Mouse (Mus musculus) testis, adult 2 months (tissue): ENCODE measurements around the gene Fam227b. TPM values are rescaled to one million over a fixed set of nuclear protein-coding genes. Genes with fewer than 3 reads are reported as not detected.

ENCODE experiments used
- H3K27ac ChIP-seq: fragments of 200-500 bp; 2 replicates; pipeline ENCODE4 v1.5.1; 2012; ENCODE audit warnings: low read depth, low read length; ENCODE audit not compliant: control insufficient read depth, insufficient read depth
- H3K27me3 ChIP-seq: fragments of 200-500 bp; 2 replicates; pipeline ENCODE4 v1.6.1; 2012; ENCODE audit warnings: mild to moderate bottlenecking, low read length, moderate library complexity; ENCODE audit not compliant: control insufficient read depth, insufficient read depth
- H3K36me3 ChIP-seq: fragments of 200-500 bp; 2 replicates; pipeline ENCODE4 v1.6.1; 2012; ENCODE audit warnings: mild to moderate bottlenecking, low read length; ENCODE audit not compliant: control insufficient read depth, insufficient read depth
- H3K4me1 ChIP-seq: fragments of 200-500 bp; 2 replicates; pipeline ENCODE4 v1.6.1; 2012; ENCODE audit warnings: low read length; ENCODE audit not compliant: control insufficient read depth, insufficient read depth
- H3K4me3 ChIP-seq: fragments of 200-500 bp; 2 replicates; pipeline ENCODE4 v1.5.1; 2012; ENCODE audit warnings: low read depth, mild to moderate bottlenecking, low read length, moderate library complexity, mixed read lengths; ENCODE audit not compliant: control insufficient read depth
- CTCF ChIP-seq: fragments of 200-500 bp; IDR thresholded peaks from 2 replicates; pipeline ENCODE4 v1.5.1; 2012; ENCODE audit warnings: low read depth, mild to moderate bottlenecking, inconsistent platforms, low read length, moderate library complexity; ENCODE audit not compliant: control insufficient read depth, insufficient read depth, insufficient replicate concordance
- POLR2A ChIP-seq: fragments of 200-500 bp; IDR thresholded peaks from 2 replicates; pipeline ENCODE4 v1.6.1; 2012; ENCODE audit warnings: low read depth, mild to moderate bottlenecking, inconsistent platforms, low read length, moderate library complexity; ENCODE audit not compliant: control insufficient read depth
- polyA plus RNA-seq: library from polyadenylated mRNA; depleted of rRNA; stranded (reverse); fragments of >200 nt; gene quantifications from 2 replicates; pipeline ENCODE4 v1.2.3, GENCODE M21; 2012

Fam227b gene
- polyA plus RNA-seq, 1 experiment: 24.6 TPM

- Histone ChIP-seq H3K4me3 (no peak overlapping the region), H3K27me3 (no peaks in the 10 kb centered on the region), H3K4me1 (no peaks in the 10 kb centered on the region), H3K27ac (no peak overlapping the region), H3K36me3 (no peaks in the 10 kb centered on the region)
- TF ChIP-seq CTCF (no peak), POLR2A (no peak)
These were observed 72.7 kb downstream of the Fam227b start for GRCm38 (mm10) chr2:126079086-126079485.

- no peaks in the 10 kb centered on the region for H3K36me3 ChIP-seq
- TF ChIP-seq CTCF (no peak), POLR2A (no peak)
- no peak overlapping the region for H3K27ac ChIP-seq
- no peaks in the 10 kb centered on the region for H3K4me1 ChIP-seq
- no peaks in the 10 kb centered on the region for H3K27me3 ChIP-seq
- no peak overlapping the region for H3K4me3 ChIP-seq
These were observed 75.3 kb downstream of the Fam227b start for GRCm38 (mm10) chr2:126076506-126076905.

- no peaks in the 10 kb centered on the region for H3K36me3 ChIP-seq
- H3K4me3 ChIP-seq: no peak overlapping the region
- no peak overlapping the region for H3K27ac ChIP-seq
- TF ChIP-seq CTCF (no peak), POLR2A (no peak)
- H3K4me1 ChIP-seq: no peaks in the 10 kb centered on the region
- H3K27me3 ChIP-seq: no peaks in the 10 kb centered on the region
These were observed 78.1 kb downstream of the Fam227b start for GRCm38 (mm10) chr2:126073744-126074143.

- Histone ChIP-seq H3K4me3 (no peak overlapping the region), H3K27me3 (no peaks in the 10 kb centered on the region), H3K36me3 (no peaks in the 10 kb centered on the region), H3K4me1 (no peaks in the 10 kb centered on the region), H3K27ac (no peak overlapping the region)
- TF ChIP-seq CTCF (no peak), POLR2A (no peak)
These were observed 82.1 kb downstream of the Fam227b start for GRCm38 (mm10) chr2:126069740-126070139.

GRCm38 (mm10) chr2:126065303-126065856, 86.4 kb downstream of the Fam227b start:
- H3K27ac ChIP-seq: no peak overlapping the region
- TF ChIP-seq POLR2A (no peak), CTCF (no peak)
- no peaks in the 10 kb centered on the region for H3K36me3 ChIP-seq
- H3K4me3 ChIP-seq: no peak overlapping the region
- no peaks in the 10 kb centered on the region for H3K27me3 ChIP-seq
- H3K4me1 ChIP-seq: no peaks in the 10 kb centered on the region

GRCm38 (mm10) chr2:126064814-126065213, 87.0 kb downstream of the Fam227b start:
- H3K27me3 ChIP-seq: no peaks in the 10 kb centered on the region
- TF ChIP-seq POLR2A: no peak
- no peak overlapping the region for H3K27ac ChIP-seq

GRCm38 (mm10) chr2:126062876-126063275, 88.9 kb downstream of the Fam227b start:
- TF ChIP-seq POLR2A: no peak
- no peak for TF ChIP-seq CTCF
- H3K27me3 ChIP-seq: no peaks in the 10 kb centered on the region
- no peaks in the 10 kb centered on the region for H3K4me1 ChIP-seq
- H3K27ac ChIP-seq: no peak overlapping the region
- no peak overlapping the region for H3K4me3 ChIP-seq
- no peaks in the 10 kb centered on the region for H3K36me3 ChIP-seq

More at GRCm38 (mm10) chr2:126064814-126065213, 87.0 kb downstream of the Fam227b start:
- H3K4me1 ChIP-seq: no peaks in the 10 kb centered on the region
- H3K4me3 ChIP-seq: no peak overlapping the region
- no peaks in the 10 kb centered on the region for H3K36me3 ChIP-seq

- TF ChIP-seq CTCF: no peak
- no peak for TF ChIP-seq POLR2A
- no peaks in the 10 kb centered on the region for H3K4me1 ChIP-seq
- no peaks in the 10 kb centered on the region for H3K27me3 ChIP-seq
- H3K27ac ChIP-seq: no peak overlapping the region
- no peaks in the 10 kb centered on the region for H3K36me3 ChIP-seq
- no peak overlapping the region for H3K4me3 ChIP-seq
These were observed 90.6 kb downstream of the Fam227b start for GRCm38 (mm10) chr2:126061037-126061773.
